Mouse (Mus musculus): Measurements from ENCODE around the gene Psmd13. TPM values are rescaled to one million over a fixed set of nuclear protein-coding genes. Genes with fewer than 3 reads are reported as not detected.
"Not testable (repeated sequence)": the region's sequence is repeated elsewhere in the genome, so short reads cannot be mapped to it uniquely, and the experiment has no call there.

Psmd13 gene
- polyA plus RNA-seq, 1 experiment from 2014 or later = 270 TPM

DNA sequence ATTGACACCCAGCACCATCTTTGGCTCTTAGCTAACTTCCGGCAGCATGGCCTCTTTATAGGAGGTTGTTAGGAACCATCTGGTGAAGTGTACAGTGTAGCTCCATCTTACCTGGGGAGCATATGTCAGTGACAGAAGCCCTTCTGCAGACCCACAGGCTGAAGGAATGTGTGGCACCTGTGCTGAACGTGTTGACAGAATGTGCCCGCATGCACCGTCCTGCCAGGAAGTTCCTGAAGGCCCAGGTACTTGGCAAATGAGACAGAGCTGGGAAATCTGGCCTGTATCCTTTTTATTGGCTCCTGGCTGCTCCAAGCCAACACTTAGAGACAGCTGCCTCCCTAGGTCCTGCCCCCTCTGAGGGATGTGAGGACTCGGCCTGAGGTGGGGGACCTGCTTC lies 21.0 kb upstream of the Psmd13 start:
- H3K27me3 ChIP-seq (ENCODE audit: insufficient read depth, poor library complexity, severe bottlenecking) = no peaks in the 10 kb centered on the region

DNA sequence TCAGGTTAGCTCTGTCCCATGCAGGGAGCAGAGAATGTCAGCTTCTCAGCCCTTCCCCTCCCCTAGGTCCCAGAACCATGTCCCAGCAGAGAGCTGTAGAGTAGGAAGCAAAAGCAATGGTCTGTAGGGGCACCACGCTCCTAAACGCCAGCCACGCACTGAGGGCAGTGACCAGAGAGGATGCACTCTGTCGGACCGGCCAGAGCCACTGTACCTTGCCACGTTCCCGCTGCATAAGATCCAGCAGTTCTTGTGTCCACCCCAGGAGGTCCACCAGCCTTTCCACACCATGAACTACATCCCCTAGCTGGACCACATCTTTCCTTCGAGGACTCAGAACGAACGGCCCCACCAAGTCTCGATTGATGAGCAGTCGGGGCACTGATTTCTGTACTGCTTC lies 17.0 kb upstream of the Psmd13 start:
- Histone ChIP-seq H3K27ac (no peak overlapping the region), H3K4me3 (no peak overlapping the region), H3K9me3 (no peaks in the 10 kb centered on the region), H3K27me3 (ENCODE audit: insufficient read depth, poor library complexity, severe bottlenecking) (no peaks in the 10 kb centered on the region), H3K4me1 (no peaks in the 10 kb centered on the region), H3K36me3 (peaks cover 78% of the 10 kb centered on the region)
- WGBS = 86% methylated on average over 12 of the region's 12 CpGs
- no peak for DNase-seq (ENCODE audit: low spot score)

More for the DNA sequence above, 21.0 kb upstream of the Psmd13 start:
- no peak overlapping the region for H3K27ac ChIP-seq
- H3K4me3 ChIP-seq = no peak overlapping the region
- 86% methylated on average over 5 of the region's 5 CpGs for WGBS
- no peaks in the 10 kb centered on the region for H3K9me3 ChIP-seq
- H3K36me3 ChIP-seq = peaks cover 71% of the 10 kb centered on the region
- DNase-seq (ENCODE audit: low spot score) = no peak
- peaks cover 21% of the 10 kb centered on the region for H3K4me1 ChIP-seq

DNA sequence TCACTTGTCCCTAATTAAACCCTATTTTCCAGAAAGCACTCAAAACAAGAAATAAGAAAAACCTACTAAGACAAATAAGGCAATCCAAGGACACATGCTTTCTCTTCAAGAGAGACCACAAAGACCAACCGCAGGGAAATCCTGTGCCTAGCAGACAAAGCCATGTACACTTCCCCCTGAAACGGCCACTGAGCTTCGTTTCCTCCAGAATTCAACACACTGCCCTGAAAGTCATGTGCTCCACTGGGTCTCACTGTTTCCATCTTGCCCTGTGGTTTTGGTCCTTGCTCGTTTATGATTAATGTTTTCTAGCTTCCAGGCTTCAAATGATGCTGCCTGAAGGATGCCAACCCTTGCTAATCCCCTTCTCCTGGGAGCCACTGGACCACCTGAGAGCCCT lies 7.5 kb upstream of the Psmd13 start:
- H3K4me3 ChIP-seq = no peak overlapping the region
- no peak overlapping the region for H3K27ac ChIP-seq
- 92% methylated on average over 4 of the region's 4 CpGs for WGBS
- no peaks in the 10 kb centered on the region for H3K27me3 ChIP-seq (ENCODE audit: insufficient read depth, poor library complexity, severe bottlenecking)
- H3K36me3 ChIP-seq = peaks cover 50% of the 10 kb centered on the region
- H3K9me3 ChIP-seq = no peaks in the 10 kb centered on the region
- DNase-seq (ENCODE audit: low spot score) = no peak
- no peaks in the 10 kb centered on the region for H3K4me1 ChIP-seq

DNA sequence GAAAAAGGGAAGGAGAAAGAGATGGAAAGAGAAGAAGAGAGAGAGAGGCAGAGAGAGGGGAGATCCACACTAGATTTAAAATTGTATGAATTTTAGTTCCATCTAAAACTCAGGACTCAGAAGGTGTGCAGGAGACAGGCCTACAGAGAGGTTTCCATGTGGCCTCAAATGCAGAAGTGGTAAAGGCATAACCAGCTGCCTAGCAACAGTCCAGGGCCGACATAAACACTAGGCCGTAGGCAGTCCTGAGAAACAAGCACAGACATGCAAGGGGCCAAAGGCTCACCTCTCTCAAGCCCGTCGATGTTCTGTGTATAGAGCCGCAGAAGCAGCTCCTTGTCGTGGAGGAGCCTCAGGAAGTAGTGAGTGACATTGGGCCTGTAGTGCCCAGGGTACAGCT lies 4.4 kb upstream of the Psmd13 start:
- H3K4me3 ChIP-seq = no peak overlapping the region
- H3K36me3 ChIP-seq = peaks cover 46% of the 10 kb centered on the region
- H3K9me3 ChIP-seq = no peaks in the 10 kb centered on the region
- no peak overlapping the region for H3K27ac ChIP-seq
- no peaks in the 10 kb centered on the region for H3K27me3 ChIP-seq (ENCODE audit: insufficient read depth, poor library complexity, severe bottlenecking)
- H3K4me1 ChIP-seq = peaks cover 3% of the 10 kb centered on the region; the same call in 1 of the 2 replicates
- DNase-seq (ENCODE audit: low spot score) = no peak
- WGBS = 85% methylated on average over 6 of the region's 6 CpGs

DNA sequence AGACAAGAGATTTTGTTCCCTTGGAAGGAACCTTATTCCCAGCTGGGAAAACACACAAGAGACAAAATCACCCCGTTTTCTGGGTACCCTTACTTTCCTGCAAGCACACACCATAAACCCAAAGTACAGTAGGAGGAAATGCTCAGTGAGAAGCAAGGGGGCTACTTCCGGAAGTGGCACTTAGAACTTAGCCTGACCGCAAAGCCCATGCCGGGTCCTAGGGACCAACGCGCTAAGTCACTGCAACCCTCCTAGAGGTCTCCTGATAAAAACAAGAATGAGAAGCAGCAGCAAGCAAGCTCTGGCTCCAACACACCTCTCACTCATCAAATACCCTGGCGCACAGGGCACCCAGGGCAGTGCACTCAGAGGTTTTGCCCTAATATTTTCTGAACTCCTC lies 2.4 kb upstream of the Psmd13 start:
- Histone ChIP-seq H3K4me3 (no peak overlapping the region), H3K9me3 (no peaks in the 10 kb centered on the region), H3K27ac (no peak overlapping the region), H3K36me3 (peaks cover 45% of the 10 kb centered on the region), H3K4me1 (peaks cover 9% of the 10 kb centered on the region), H3K27me3 (ENCODE audit: insufficient read depth, poor library complexity, severe bottlenecking) (no peaks in the 10 kb centered on the region)
- 82% methylated on average over 7 of the region's 7 CpGs for WGBS
- no peak for DNase-seq (ENCODE audit: low spot score)

DNA sequence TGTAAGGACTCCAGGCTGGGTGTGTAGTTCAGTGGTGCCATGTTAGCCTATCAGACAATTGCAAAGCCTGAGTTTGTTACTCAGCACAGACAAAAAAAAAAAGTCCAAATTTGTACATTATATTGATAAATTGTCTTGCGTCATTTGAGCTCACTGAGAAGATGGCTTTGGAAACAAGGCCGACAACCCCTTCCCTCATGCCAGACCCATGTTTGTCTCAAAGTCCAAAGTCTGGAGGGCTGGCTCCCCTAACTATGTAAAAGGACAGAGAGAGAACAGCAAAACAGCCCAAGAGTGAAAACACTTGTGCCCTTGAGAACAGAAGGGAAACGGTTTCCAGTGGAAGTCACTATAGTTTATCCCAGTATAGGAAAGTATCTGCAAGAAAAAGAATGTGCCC lies 1.3 kb upstream of the Psmd13 start:
- 87% methylated on average over 3 of the region's 3 CpGs for WGBS
- H3K4me3 ChIP-seq = 0 out of 2 replicates have a peak overlapping the region, but pooled peaks have one; percentile 98
- H3K4me1 ChIP-seq = peaks cover 9% of the 10 kb centered on the region
- H3K9me3 ChIP-seq = no peaks in the 10 kb centered on the region
- H3K27ac ChIP-seq = no peak overlapping the region
- peaks cover 35% of the 10 kb centered on the region for H3K36me3 ChIP-seq
- H3K27me3 ChIP-seq (ENCODE audit: insufficient read depth, poor library complexity, severe bottlenecking) = no peaks in the 10 kb centered on the region
- DNase-seq (ENCODE audit: low spot score) = no peak

DNA sequence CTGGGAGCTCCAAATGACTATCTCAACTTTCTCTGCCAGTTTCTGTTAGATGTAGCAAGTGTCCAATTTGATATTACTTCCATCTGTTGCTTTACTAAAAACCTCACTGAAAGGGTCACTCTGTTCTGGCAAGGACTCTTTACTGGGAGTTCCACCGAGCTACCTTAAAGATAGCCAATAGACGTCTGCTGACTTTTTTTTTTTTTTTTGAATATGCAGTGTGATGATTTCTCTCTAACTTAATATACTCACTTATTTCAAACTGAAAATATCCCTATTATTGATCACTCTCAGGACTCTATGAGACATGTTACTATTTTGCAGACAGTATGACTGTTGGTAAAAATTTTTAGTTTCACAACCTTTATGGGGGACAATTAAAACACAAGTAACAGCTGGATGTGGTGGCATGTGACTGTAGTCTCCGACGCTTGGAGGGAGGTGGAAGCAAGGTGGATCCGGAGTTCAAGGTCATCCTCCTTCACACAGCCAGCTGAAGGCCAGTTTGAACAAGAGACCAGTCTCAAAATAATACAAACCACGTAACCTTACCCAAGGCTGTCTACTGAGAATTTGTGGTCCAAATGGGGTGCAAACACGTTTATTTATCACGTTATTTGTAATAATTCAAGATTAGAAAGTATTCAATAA lies 778 bp upstream of the Psmd13 start:
- no peaks in the 10 kb centered on the region for H3K27me3 ChIP-seq (ENCODE audit: insufficient read depth, poor library complexity, severe bottlenecking)
- no peak for DNase-seq (ENCODE audit: low spot score)
- H3K36me3 ChIP-seq = peaks cover 31% of the 10 kb centered on the region
- H3K4me1 ChIP-seq = peaks cover 9% of the 10 kb centered on the region
- no peaks in the 10 kb centered on the region for H3K9me3 ChIP-seq
- peak overlapping the region; percentile 92 for H3K27ac ChIP-seq
- H3K4me3 ChIP-seq = peak overlapping the region; percentile 98
- 17% methylated on average over 8 of the region's 8 CpGs for WGBS

DNA sequence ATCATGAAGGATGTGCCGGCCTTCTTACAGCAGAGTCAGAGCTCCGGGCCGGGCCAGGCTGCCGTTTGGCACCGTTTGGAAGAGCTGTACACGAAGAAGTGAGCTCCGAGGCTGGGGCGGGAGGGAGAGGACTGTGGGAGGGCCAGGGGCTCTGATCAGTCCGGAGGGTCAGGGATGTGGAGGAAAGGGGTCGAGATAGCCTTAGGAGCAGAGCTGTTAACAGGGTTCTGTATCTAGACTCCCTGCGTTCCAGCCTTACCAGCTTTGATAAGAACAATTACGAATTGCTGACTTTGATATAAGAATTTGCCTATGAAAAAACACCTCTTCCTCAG lies 668 bp downstream of the Psmd13 start:
- Histone ChIP-seq H3K36me3 (peaks cover 31% of the 10 kb centered on the region), H3K27ac (peak overlapping the region; percentile 92), H3K27me3 (ENCODE audit: insufficient read depth, poor library complexity, severe bottlenecking) (no peaks in the 10 kb centered on the region), H3K9me3 (no peaks in the 10 kb centered on the region), H3K4me3 (peak overlapping the region; percentile 98), H3K4me1 (peaks cover 9% of the 10 kb centered on the region)
- under 1% methylated on average over 12 of the region's 12 CpGs for WGBS
- DNase-seq (ENCODE audit: low spot score) = no peak

DNA sequence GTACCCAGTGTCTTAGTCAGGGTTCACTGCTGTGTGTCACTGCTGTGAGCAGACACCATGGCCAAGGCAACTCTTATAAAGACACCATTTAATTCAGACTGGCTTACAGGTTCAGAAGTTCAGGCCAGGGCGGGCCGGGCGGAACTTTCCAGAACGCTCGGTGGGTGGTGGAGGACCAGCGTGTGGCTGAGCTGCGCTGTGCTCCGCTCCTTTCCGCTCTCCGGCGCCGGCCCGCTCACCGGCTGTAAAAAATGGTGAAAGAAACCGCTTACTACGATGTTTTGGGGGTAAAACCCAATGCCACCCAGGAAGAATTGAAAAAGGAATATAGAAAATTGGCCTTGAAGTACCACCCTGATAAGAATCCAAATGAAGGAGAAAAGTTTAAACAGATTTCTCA lies 8.9 kb downstream of the Psmd13 start:
- H3K4me1 ChIP-seq; DNase-seq (ENCODE audit: low spot score); H3K9me3 ChIP-seq; H3K27me3 ChIP-seq (ENCODE audit: insufficient read depth, poor library complexity, severe bottlenecking); H3K27ac ChIP-seq; H3K4me3 ChIP-seq: not testable (repeated sequence)
- peaks cover 79% of the 10 kb centered on the region for H3K36me3 ChIP-seq
- 95% methylated on average over 16 of the region's 16 CpGs for WGBS

DNA sequence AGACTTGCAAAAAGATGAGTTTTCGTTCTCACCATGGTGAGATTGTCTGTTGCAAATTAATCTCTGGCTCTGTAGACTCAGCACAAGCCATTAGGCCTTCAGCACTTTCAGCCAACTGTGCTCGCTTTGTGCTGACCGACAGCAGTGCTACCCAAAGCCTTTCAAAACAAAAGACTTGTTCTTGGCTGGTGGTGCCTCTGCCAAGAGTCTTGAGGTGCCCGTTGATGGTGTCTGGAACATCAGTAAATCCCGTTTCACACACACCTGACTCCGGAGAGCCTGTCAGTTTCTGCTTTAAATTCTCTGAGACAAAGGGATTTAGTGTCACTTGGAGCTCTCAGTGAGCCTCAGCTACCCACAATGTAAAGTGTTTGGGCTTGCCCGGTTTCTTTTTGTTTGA lies 12.3 kb downstream of the Psmd13 start:
- H3K4me3 ChIP-seq = no peak overlapping the region
- peaks cover 83% of the 10 kb centered on the region for H3K36me3 ChIP-seq
- 94% methylated on average over 7 of the region's 7 CpGs for WGBS
- no peaks in the 10 kb centered on the region for H3K27me3 ChIP-seq (ENCODE audit: insufficient read depth, poor library complexity, severe bottlenecking)
- H3K4me1 ChIP-seq = no peaks in the 10 kb centered on the region
- DNase-seq (ENCODE audit: low spot score) = no peak
- H3K27ac ChIP-seq = no peak overlapping the region
- H3K9me3 ChIP-seq = no peaks in the 10 kb centered on the region

DNA sequence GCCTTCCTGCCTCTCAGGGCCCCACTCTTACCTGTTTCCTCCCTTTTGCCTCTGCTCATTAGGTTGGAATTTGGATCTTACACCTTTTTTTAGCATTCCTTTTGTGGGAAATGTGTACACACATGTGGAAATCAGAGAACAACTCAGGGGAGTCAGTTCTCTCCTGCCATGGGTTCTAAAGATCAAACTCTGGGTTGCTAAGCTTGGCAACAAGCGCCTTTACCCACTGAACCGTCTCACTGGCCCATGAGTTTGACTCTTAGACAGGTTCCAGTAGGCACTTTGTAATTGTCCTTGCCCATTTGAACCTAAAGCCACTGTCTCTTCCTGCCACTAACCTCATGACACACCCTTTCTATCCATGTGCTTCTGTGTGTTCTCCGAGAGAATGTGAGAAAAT lies 12.8 kb downstream of the Psmd13 start:
- Histone ChIP-seq H3K4me1 (0 out of 2 replicates have a peak, but pooled peaks cover 3% of the 10 kb centered on the region), H3K4me3 (no peak overlapping the region), H3K9me3 (no peaks in the 10 kb centered on the region), H3K27ac (no peak overlapping the region), H3K27me3 (ENCODE audit: insufficient read depth, poor library complexity, severe bottlenecking) (no peaks in the 10 kb centered on the region), H3K36me3 (peaks cover 80% of the 10 kb centered on the region)
- WGBS = 92% methylated on average over 3 of the region's 3 CpGs
- no peak for DNase-seq (ENCODE audit: low spot score)

DNA sequence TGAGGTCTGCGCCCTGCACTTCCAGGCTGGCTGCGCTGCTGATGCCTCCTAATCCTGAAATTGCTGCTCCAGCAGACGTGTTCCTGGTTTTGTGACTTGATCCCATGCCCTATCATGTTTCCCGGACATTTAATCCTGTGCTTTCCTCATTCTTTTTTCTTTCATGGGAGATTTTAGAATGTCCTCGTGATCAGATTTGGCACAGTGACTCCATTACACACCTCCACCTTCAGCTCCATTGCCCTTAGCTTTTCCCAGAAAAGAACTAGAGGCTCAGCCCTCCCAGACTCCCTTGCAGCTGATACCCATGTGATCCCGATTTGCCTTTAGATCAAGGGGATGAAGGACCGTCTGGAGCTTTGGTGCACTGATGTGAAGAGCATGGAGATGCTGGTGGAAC lies 16.1 kb downstream of the Psmd13 start:
- DNase-seq (ENCODE audit: low spot score) = no peak
- Histone ChIP-seq H3K4me3 (no peak overlapping the region), H3K36me3 (peaks cover 60% of the 10 kb centered on the region), H3K9me3 (no peaks in the 10 kb centered on the region), H3K4me1 (peaks cover 19% of the 10 kb centered on the region; the same call in 1 of the 2 replicates), H3K27ac (no peak overlapping the region), H3K27me3 (ENCODE audit: insufficient read depth, poor library complexity, severe bottlenecking) (no peaks in the 10 kb centered on the region)
- WGBS = 91% methylated on average over 7 of the region's 7 CpGs

DNA sequence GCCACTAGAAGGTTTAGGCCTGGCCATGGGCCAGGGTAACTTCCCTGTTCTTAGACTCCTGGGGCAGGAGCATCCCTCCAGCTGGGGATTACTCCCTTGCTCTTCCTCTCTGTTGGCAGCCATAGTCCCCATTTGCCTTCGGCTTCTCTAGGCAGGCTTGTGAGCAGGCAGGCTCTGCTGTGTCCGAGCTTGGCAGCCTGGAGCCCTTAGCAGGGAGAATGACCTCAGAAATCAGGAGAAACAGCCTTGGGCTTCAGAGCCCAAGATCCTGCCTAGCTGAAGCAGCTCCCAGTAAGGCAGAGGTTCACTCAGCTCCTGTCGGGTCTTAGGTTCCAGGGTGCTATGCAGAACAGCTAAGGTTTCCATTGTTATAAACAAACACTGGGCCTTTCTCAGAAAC lies 17.4 kb downstream of the Psmd13 start:
- no peak for DNase-seq (ENCODE audit: low spot score)
- 0 out of 2 replicates have a peak overlapping the region, but pooled peaks have one; percentile 4 for H3K27ac ChIP-seq
- peaks cover 2% of the 10 kb centered on the region; the same call in 1 of the 2 replicates for H3K27me3 ChIP-seq (ENCODE audit: insufficient read depth, poor library complexity, severe bottlenecking)
- H3K4me3 ChIP-seq = no peak overlapping the region
- 82% methylated on average over 3 of the region's 3 CpGs for WGBS
- H3K9me3 ChIP-seq = no peaks in the 10 kb centered on the region
- H3K4me1 ChIP-seq = peaks cover 26% of the 10 kb centered on the region; the same call in 1 of the 2 replicates
- H3K36me3 ChIP-seq = peaks cover 47% of the 10 kb centered on the region

DNA sequence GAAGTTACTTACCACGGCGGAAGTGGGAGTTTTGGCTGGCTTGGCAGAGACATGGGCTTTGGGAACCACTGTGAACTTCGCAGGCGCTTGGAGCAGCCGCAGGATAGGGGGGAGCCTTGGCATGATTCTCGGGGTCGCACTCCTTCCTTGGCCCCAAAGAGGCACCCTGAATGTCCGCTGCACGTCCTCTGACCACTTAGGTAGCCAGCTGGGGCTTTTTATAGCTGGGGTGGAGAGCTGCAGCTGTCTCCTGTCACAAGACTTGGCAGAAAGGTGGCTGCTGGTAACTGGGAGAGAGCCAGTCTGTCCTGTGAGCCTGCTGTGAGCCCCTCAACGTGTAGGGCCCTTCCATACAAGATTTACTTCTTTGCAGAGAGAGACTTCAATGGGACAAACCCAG lies 18.5 kb downstream of the Psmd13 start, which contains the start of gene Cox8b:
TSS of gene Cox8b (minus strand) at position 227 of the 400 bp plus-strand sequence.
- H3K4me3 ChIP-seq = peak within 1 kb of the TSS; percentile 29
- H3K27me3 ChIP-seq (ENCODE audit: insufficient read depth, poor library complexity, severe bottlenecking) = peaks cover 7% of the 10 kb centered on the region; the same call in 1 of the 2 replicates
- H3K4me1 ChIP-seq = peaks cover 26% of the 10 kb centered on the region; the same call in 1 of the 2 replicates
- peak within 1 kb of the TSS; percentile 67; the same call in 1 of the 2 replicates for H3K27ac ChIP-seq
- no peak for DNase-seq (ENCODE audit: low spot score)
- H3K9me3 ChIP-seq = no peaks in the 10 kb centered on the region
- 67% methylated on average over 10 of the region's 10 CpGs for WGBS
- peaks cover 39% of the 10 kb centered on the region for H3K36me3 ChIP-seq

Data from heart, embryonic 10.5 days (tissue).